Comparison of ENCODE assay signal across 23 mouse cellular contexts in the genomic region with DNA sequence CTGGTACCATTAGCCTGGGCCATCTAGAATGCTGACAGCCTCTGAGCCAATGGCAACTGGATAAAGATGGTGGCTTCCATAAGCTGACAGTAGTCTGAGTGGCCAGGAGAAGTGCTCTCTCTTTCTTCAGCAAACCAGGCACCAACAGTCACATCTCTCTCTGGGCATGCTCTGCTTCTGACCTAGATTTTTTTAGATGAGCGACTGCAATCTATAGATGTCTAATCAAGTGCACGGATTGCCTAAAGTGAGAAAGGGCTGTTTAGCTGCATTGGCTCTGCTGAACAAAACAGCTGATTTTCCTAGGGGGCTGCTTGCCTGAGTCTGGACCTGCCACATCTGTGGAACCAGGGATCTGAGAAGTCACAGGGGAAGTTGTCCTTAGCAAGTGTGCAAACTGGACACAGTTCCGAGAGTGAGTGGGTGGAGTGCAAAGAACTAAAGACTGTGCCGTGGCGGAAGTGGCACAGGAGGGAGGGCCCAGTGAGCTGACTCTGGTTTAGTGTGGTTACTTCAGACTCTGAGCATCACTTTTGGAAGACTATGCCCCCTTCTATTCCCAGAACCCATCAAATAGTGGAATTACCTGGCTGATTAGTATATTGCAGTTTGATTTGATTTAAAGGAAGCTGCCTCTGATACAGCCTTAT. TPM values are rescaled to one million over a fixed set of nuclear protein-coding genes. Genes with fewer than 3 reads are reported as not detected.
DNase-seq lines count a peak whose midpoint lies in the region; ATAC-seq and TF ChIP-seq lines count a peak whose summit lies in the region.
"Had no signal": no experiment of that assay in that cellular context is flagged by ENCODE, and none has a peak within 500 bp of the region (broad histone marks: within the 10 kb centered on the region; RNA-seq: fewer than 3 reads in every experiment).

No protein-coding gene starts in this region.

- DNase-seq in left cerebral cortex, adult 2 months (ENCODE audit: extremely low spot score in 1 of 2, low spot score in 2 of 2) = no peak
- no peak for DNase-seq in left cerebral cortex, postnatal 14 days (ENCODE audit: low spot score in 2 of 2)
- DNase-seq in Muller cell, postnatal 12 days (ENCODE audit: inconsistent ontology term) = peak; percentile 26
- DNase-seq in adrenal gland, postnatal 4 days (ENCODE audit: low spot score in 2 of 2) = no peak
- no peak for DNase-seq in MN1 (ENCODE audit: low spot score)
- no peak for DNase-seq in layer of hippocampus, adult 11-12 months (ENCODE audit: low spot score)
- DNase-seq: adrenal gland, adult 2 months; B cell, adult 2 months; cerebellum, adult 8-10 months; cerebellum, postnatal 36 days; gastrocnemius, adult 2 months; heart, postnatal 36 days; kidney, adult 2 months; liver, embryonic 13.5 days; lung, adult 2 months; lung, postnatal 4 days had no signal

- ATAC-seq in inflammation-experienced regulatory T-cells, adult 6 months = peak; percentile 81

- no peak overlapping the region for H3K4me3 ChIP-seq in left cerebral cortex, adult 2 months
- H3K4me3 ChIP-seq: embryonic facial prominence, embryonic 15.5 days; gastrocnemius, adult 2 months; heart, embryonic 15.5 days; hindbrain, embryonic 13.5 days; liver, embryonic 13.5 days; midbrain, embryonic 15.5 days; neural tube, embryonic 13.5 days had no signal

- peak overlapping the region; percentile 75 for H3K27ac ChIP-seq in left cerebral cortex, adult 2 months
- H3K27ac ChIP-seq: embryonic facial prominence, embryonic 15.5 days; gastrocnemius, adult 2 months; heart, embryonic 15.5 days; hindbrain, embryonic 13.5 days; kidney, postnatal 0 days; liver, embryonic 13.5 days; neural tube, embryonic 13.5 days had no signal

- intact Hi-C loops in left cerebral cortex, adult 2 months (cut with DNase I) = no loop called here
- intact Hi-C loops in left cerebral cortex, postnatal 14 days (cut with DNase I) = no loop called here

- no peak for TF ChIP-seq CTCF in left cerebral cortex, adult 2 months (IDR thresholded peaks at IDR 0.05)

RNA-seq across cellular contexts. Expression of a gene that starts 29.1 kb away (rescaled TPM):
- total RNA-seq in left cerebral cortex, adult 2 months (2021) = 100 to 1,000 TPM; 311 to 322 TPM
- total RNA-seq in left cerebral cortex, postnatal 14 days (2021) = 100 to 1,000 TPM; 271 to 278 TPM
- polyA plus RNA-seq in inflammation-experienced regulatory T-cells, adult 6 months (2017; shearing (Covaris generic)) = 10 to 100 TPM; 48.9 to 73.3 (median 64.2) TPM
- 1 to 10 TPM; 1.4 to 1.7 TPM for total RNA-seq in adrenal gland, postnatal 4 days (2021)

Comparison
In these comparisons a context has a peak if more than half of its experiments do, and no peak if none do; other contexts are left out.
1. RNA of a gene that starts 29.1 kb away (total RNA-seq): 311 to 322 TPM in left cerebral cortex, adult 2 months and 271 to 278 TPM in left cerebral cortex, postnatal 14 days; 1.4 to 1.7 TPM in adrenal gland, postnatal 4 days; every median in the first group is over 10 times any median in the second.